Mouse (Mus musculus) thymus, postnatal 25 days (tissue): ENCODE measurements around the gene Anln.
"Not testable (repeated sequence)": the region's sequence is repeated elsewhere in the genome, so short reads cannot be mapped to it uniquely, and the experiment has no call there.

Source experiments
- DNase-seq: peaks from one replicate; pipeline ENCODE4 v3.0.0; 2022

Gene Anln

GRCm38 (mm10) chr9:22389021-22389476 is at the start of gene Anln:
Anln (minus strand) TSS chr9:22389188.
- DNase-seq: peak; percentile 94

DNA sequence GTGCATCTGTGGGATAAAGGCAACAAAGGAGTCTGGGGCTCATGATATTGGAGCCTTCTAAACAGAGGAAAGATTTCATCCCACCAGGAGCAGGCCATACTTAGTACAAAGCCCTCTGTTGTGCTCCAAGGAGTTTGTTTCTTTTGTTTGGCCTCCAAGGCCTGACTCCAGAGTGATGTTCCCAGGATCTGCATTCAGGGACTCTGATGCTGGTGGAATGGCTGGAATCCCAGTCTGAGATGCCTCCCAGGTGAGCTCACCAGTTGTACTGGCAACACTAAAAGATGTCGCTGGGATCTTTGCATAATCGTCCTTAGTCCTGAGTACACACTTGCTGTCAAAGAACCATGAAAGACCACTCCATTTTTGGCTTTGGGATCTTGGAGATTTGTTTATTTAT is 45.1 kb upstream of the Anln start:
- no peak for DNase-seq

GRCm38 (mm10) chr9:22433221-22433620 is 44.2 kb upstream of the Anln start:
- DNase-seq: no peak

- DNase-seq: peak; percentile 16
Observed at GRCm38 (mm10) chr9:22430315-22430840, 41.4 kb upstream of the Anln start.

- DNase-seq: peak; percentile 53
Observed at GRCm38 (mm10) chr9:22429533-22430241, 40.7 kb upstream of the Anln start.

GRCm38 (mm10) chr9:22428666-22429410 is 39.9 kb upstream of the Anln start:
- DNase-seq: no peak

DNA sequence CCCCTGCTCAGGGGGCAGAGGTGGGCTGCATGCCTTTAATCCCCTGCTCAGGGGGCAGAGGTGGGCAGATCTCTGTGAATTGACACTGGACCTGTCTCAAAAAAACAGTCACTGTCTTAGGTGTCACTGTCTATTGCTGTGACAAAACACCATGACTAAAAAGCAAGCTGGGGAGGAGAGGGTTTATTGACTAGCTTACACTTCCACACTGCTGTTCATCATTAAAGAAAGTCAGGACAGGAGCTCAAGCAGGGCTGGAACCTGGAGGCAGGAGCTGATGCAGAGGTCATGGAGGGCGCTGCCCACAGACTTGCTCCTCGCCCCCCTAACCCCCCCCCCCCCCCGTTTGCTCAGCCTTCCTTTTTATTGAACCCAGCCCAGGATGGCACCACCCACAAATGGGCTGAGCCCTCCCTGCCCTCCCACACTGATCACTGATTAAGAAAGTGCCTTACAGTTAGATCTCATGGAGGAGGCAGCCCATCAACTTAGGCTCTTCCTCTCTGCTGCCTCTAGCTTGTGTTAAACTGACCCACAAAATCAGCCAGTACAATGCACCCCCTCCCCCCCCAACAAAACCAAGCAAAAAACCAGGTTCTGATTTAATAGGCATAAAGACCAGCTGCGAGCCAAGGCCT is 39.2 kb upstream of the Anln start:
- DNase-seq: no peak

GRCm38 (mm10) chr9:22424719-22425118 is 35.7 kb upstream of the Anln start:
- no peak for DNase-seq

DNA sequence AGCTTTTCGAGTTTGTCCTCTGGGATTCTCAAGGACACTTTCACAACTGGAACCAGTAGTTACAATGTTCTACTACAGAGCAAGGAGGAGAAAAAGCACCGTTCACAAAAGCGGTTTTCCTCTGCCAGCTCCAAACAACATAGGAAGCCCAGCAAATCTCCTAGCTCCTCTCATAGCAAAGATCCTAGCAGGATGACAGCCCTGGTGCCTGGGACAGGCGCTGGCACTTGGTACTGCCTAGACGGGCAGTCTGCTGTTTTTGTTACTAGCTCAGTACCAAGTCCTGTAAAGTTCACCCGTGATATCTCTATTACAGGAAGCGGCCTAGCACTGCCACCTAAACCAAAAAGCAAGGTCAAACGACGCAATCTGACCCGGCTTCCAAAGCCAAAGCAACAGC is 35.2 kb upstream of the Anln start:
- no peak for DNase-seq

DNA sequence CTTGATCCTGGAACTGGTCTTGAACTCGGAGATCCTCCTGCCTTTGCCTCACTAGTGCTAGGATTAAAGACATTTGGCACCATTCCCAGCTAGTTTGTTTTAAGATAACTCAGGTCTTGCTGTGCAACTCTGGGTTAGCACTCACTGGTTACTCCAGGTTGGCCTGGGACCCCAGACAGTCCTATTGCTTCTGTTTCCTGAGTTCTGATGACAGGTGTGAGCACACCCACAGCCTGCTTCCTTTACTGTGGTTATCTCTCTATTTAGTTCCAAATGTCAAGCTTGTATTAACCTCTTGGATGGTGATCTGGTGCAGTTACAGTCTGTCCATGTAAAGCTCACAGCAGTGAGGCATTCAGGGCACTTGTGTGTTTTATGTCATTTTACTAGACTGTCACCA is 34.5 kb upstream of the Anln start:
- DNase-seq: no peak

DNA sequence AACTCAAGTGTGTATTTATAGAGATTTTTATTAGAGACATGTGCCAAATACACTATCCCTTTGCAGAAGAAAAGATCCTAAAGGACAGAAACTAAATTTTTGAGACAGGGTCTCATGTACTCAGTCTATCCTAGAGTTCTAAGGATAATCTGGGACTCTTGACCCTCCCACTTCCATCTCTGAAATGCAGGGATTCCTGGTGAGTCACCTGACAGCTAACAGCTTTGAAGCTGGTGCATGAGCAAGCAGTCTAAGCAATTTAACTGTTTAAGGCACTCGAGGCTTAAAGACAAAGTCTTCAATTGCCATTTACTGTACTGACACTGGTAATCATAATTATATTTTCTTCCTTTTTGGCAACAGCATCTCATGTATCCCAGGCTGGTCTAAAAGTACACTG is 33.6 kb upstream of the Anln start:
- no peak for DNase-seq

- DNase-seq: no peak
Observed at GRCm38 (mm10) chr9:22420491-22420890, 31.5 kb upstream of the Anln start.

- no peak for DNase-seq
Observed at GRCm38 (mm10) chr9:22419877-22420276, 30.9 kb upstream of the Anln start.

- no peak for DNase-seq
Observed at GRCm38 (mm10) chr9:22417547-22417946, 28.6 kb upstream of the Anln start.

DNA sequence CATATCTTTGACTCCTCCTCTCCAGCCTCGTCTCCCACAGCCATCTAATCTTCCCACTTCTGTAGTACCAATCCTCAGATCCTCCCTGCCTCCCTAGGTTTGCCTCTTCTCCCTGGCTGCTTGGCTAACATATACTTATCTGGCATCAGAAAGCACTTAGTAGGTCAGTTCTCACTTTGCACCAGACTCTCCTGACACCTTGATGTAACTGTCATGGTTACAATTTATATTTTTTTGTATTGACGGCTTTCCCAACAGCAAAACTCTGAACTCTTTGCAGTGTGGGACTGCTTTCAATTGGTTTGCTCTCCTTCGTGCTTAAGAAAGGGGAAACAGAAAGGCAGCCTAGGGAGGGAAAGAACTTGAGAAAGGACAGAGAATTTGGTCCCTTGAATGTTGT is 27.2 kb upstream of the Anln start:
- no peak for DNase-seq

GRCm38 (mm10) chr9:22411002-22411857 is 22.2 kb upstream of the Anln start, which contains the start of gene 9530077C05Rik:
9530077C05Rik (plus strand) TSS chr9:22411513.
- DNase-seq: peak; percentile 96

DNA sequence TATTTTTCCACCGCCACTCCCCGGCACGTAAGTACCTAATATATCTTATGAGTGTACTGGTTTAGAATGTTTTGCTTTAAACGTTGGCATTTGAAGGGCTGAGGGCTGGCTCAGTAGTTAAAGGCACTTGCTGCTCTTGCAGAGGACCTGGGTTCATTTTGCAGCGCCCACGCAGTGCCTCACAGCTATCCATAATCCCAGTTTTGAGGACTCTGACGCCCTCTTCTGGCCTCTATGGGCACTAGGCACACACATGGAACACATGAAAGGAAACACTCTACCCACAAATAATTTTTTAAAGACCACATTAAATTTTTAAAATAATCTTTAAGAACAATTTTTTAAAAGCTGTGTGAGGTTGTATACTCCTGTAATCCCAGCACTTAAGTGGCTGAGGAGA is 20.5 kb upstream of the Anln start:
- DNase-seq: no peak

GRCm38 (mm10) chr9:22408344-22408743 is 19.4 kb upstream of the Anln start:
- not testable (repeated sequence) for DNase-seq

DNA sequence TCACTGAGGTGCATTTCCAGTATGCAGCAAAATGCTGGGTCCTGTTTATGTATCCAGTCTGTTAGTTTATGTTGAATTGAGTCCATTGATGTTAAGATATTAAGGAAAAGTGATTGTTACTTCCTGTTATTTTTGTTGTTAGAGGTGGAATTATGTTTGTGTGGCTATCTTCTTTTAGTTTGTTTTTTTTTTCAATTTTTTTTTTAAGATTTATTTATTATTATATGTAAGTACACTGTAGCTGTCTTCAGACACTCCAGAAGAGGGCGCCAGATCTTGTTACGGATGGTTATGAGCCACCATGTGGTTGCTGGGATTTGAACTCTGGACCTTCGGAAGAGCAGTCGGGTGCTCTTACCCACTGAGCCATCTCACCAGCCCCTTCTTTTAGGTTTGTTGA is 18.6 kb upstream of the Anln start:
- DNase-seq: not testable (repeated sequence)

DNA sequence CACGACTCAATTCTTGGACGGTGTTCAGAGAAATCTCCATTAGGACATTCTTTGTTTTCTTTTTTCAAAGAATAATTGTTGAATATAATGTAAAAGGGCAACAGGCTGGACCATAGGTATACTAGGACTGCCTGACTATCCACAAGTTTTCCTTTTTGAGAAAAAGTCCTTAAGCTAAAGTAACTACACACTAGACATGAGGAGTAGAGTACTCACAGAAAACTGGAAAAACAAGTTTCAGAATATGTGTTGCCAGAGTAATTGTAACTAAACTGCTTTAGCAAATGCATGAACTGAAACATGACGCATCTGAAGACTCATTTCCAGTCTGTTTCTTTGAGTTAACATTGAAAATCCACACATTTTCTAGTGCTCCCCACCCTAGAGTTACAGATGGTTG is 16.4 kb upstream of the Anln start:
- DNase-seq: no peak

DNA sequence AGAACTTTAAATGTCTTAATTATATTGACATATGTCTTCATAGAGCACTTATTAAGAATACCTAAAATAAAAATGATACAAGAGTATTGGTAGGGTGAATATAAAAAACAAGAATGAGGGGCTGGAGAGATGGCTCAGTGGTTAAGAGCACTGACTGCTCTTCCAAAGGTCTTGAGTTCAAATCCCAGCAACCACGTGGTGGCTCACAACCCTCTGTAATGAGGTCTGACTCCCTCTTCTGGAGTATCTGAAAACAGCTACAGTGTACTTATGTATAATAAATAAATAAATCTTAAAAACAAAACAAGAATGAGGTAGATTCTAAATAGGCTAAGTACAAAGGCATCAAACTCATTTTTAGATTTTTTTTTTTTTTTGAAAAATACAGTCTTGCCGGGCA is 14.5 kb upstream of the Anln start:
- DNase-seq: not testable (repeated sequence)

GRCm38 (mm10) chr9:22402976-22403375 is 14.0 kb upstream of the Anln start:
- no peak for DNase-seq

- no peak for DNase-seq
Observed at GRCm38 (mm10) chr9:22402001-22402400, 13.0 kb upstream of the Anln start.
